Mouse (Mus musculus) CD4-positive helper T cell, adult 2 months (primary cell): ENCODE measurements at regions not wholly inside any gene's neighbourhood (a gene's known extent, or its start where the extent isn't known, plus 50 kb on each side); places are given as distances from the start of the nearest gene placed in this dataset.

Experiments used
- DNase-seq: peaks from one replicate; pipeline ENCODE4 v3.0.0-alpha.2; 2012; ENCODE audit warnings: low read depth, missing footprints, low spot score

GRCm38 (mm10) chr14:105056171-105056570 lies 121.0 kb downstream of the Rbm26 start:
- DNase-seq: no peak

- no peak for DNase-seq
Observed at GRCm38 (mm10) chr14:105038798-105039197, 138.3 kb downstream of the Rbm26 start.

GRCm38 (mm10) chr14:105034712-105035377 lies 142.3 kb downstream of the Rbm26 start:
- no peak for DNase-seq

GRCm38 (mm10) chr14:105019971-105020370 lies 157.2 kb downstream of the Rbm26 start:
- no peak for DNase-seq

GRCm38 (mm10) chr14:105016089-105016846 lies 160.9 kb downstream of the Rbm26 start:
- no peak for DNase-seq

GRCm38 (mm10) chr14:105015278-105015677 lies 161.8 kb downstream of the Rbm26 start:
- no peak for DNase-seq

GRCm38 (mm10) chr14:105010742-105011141 lies 166.4 kb downstream of the Rbm26 start:
- DNase-seq: no peak

GRCm38 (mm10) chr14:105008331-105008730 lies 168.8 kb downstream of the Rbm26 start:
- DNase-seq: no peak

GRCm38 (mm10) chr14:104994066-104994465 lies 183.1 kb downstream of the Rbm26 start:
- DNase-seq: no peak

- no peak for DNase-seq
Observed at GRCm38 (mm10) chr14:104966046-104966445, 211.1 kb downstream of the Rbm26 start.

- DNase-seq: no peak
Observed at GRCm38 (mm10) chr14:104943450-104943849, 233.7 kb downstream of the Rbm26 start.

- DNase-seq: no peak
Observed at GRCm38 (mm10) chr14:104939961-104940360, 237.2 kb downstream of the Rbm26 start.

- no peak for DNase-seq
Observed at GRCm38 (mm10) chr14:104937083-104937864, 239.9 kb downstream of the Rbm26 start.

- DNase-seq: no peak
Observed at GRCm38 (mm10) chr14:104935956-104936355, 241.2 kb downstream of the Rbm26 start.

GRCm38 (mm10) chr14:104905706-104906105 lies 271.4 kb downstream of the Rbm26 start:
- no peak for DNase-seq

- DNase-seq: no peak
Observed at GRCm38 (mm10) chr14:104902120-104903027, 274.8 kb downstream of the Rbm26 start.

- DNase-seq: no peak
Observed at GRCm38 (mm10) chr14:104901072-104901471, 276.1 kb downstream of the Rbm26 start.

GRCm38 (mm10) chr14:104871203-104871602 lies 305.9 kb downstream of the Rbm26 start:
- no peak for DNase-seq

GRCm38 (mm10) chr14:104867540-104867939 lies 309.6 kb downstream of the Rbm26 start:
- no peak for DNase-seq

- DNase-seq: no peak
Observed at GRCm38 (mm10) chr14:104863881-104864280, 313.2 kb downstream of the Rbm26 start.

GRCm38 (mm10) chr14:104855913-104856312 lies 321.2 kb downstream of the Rbm26 start:
- DNase-seq: no peak
